Mouse (Mus musculus) skeletal muscle tissue, adult 2 months (tissue): ENCODE measurements around the gene Mxd3.
A peak's percentile ranks its signal among the peaks of the same experiment; 100 is the strongest.

Source experiments
- DNase-seq: peaks from one replicate; pipeline ENCODE4 v3.0.0-alpha.2; 2012; ENCODE audit warnings: low read depth, low spot score

Mxd3 gene

GRCm38 (mm10) chr13:55332331-55332730 is 2.7 kb upstream of the Mxd3 start:
- DNase-seq, result no peak

- DNase-seq, result no peak
These were observed 1.2 kb upstream of the Mxd3 start for GRCm38 (mm10) chr13:55330567-55331400.

- no peak for DNase-seq
These were observed 427 bp downstream of the Mxd3 start for GRCm38 (mm10) chr13:55329109-55329682.

GRCm38 (mm10) chr13:55328641-55329040 is 982 bp downstream of the Mxd3 start:
- no peak for DNase-seq

GRCm38 (mm10) chr13:55328171-55328570 is 1.5 kb downstream of the Mxd3 start:
- DNase-seq, result no peak

GRCm38 (mm10) chr13:55327633-55328032 is 2.0 kb downstream of the Mxd3 start:
- peak; percentile 79 for DNase-seq

GRCm38 (mm10) chr13:55327169-55327568 is 2.5 kb downstream of the Mxd3 start:
- no peak for DNase-seq

GRCm38 (mm10) chr13:55325596-55325995 is 4.0 kb downstream of the Mxd3 start:
- DNase-seq, result no peak

GRCm38 (mm10) chr13:55322130-55322825 is 7.3 kb downstream of the Mxd3 start:
- no peak for DNase-seq

- peak; percentile 74 for DNase-seq
These were observed 8.0 kb downstream of the Mxd3 start, which contains the start of gene Rab24 for GRCm38 (mm10) chr13:55321434-55322129. TSS of gene Rab24 (minus strand) at chr13:55321946.

GRCm38 (mm10) chr13:55319931-55320533 is 9.6 kb downstream of the Mxd3 start, which contains the start of gene Prelid1:
TSS of gene Prelid1 (plus strand) at chr13:55320500.
- no peak for DNase-seq

- no peak for DNase-seq
These were observed 11.3 kb downstream of the Mxd3 start for GRCm38 (mm10) chr13:55318351-55318750.

- DNase-seq, result no peak
These were observed 14.7 kb downstream of the Mxd3 start for GRCm38 (mm10) chr13:55314891-55315412.

- no peak for DNase-seq
These were observed 16.6 kb downstream of the Mxd3 start for GRCm38 (mm10) chr13:55313051-55313450.

- no peak for DNase-seq
These were observed 17.5 kb downstream of the Mxd3 start for GRCm38 (mm10) chr13:55312028-55312630.

- DNase-seq, result no peak
These were observed 28.7 kb downstream of the Mxd3 start for GRCm38 (mm10) chr13:55300913-55301312.

- no peak for DNase-seq
These were observed 32.9 kb downstream of the Mxd3 start for GRCm38 (mm10) chr13:55296760-55297159.

GRCm38 (mm10) chr13:55288854-55289253 is 40.8 kb downstream of the Mxd3 start:
- no peak for DNase-seq

GRCm38 (mm10) chr13:55277646-55278045 is 52.0 kb downstream of the Mxd3 start:
- no peak for DNase-seq

- no peak for DNase-seq
These were observed 52.4 kb downstream of the Mxd3 start for GRCm38 (mm10) chr13:55277203-55277602.
